ENCODE assay signal across 28 mouse cellular contexts in genomic region chr17:46946276-46946675, GRCm38 (mm10). TPM values are rescaled to one million over a fixed set of nuclear protein-coding genes. Genes with fewer than 3 reads are reported as not detected.
"Had no signal": no experiment of that assay in that cellular context is flagged by ENCODE, and none has a peak within 500 bp of the region (broad histone marks: within the 10 kb centered on the region; RNA-seq: fewer than 3 reads in every experiment).

No protein-coding gene starts in this region.

- ATAC-seq: hindbrain, embryonic 16.5 days; inflammation-experienced regulatory T-cells, adult 6 months; intestine, embryonic 15.5 days; intestine, postnatal 0 days; liver, postnatal 0 days had no signal

- DNase-seq: gastrocnemius, postnatal 10 days; gastrocnemius, postnatal 25 days; heart, adult 18-20 months; heart, postnatal 10 days; heart, postnatal 4 days; kidney, adult 18-20 months; kidney, adult 8-10 months; kidney, postnatal 10 days; kidney, postnatal 25 days; kidney, postnatal 4 days; layer of hippocampus, adult 9-11 months; layer of hippocampus, postnatal 36 days; liver; liver, embryonic 13.5 days; liver, postnatal 0 days had no signal

RNA-seq across cellular contexts. Expression of gene Prph2, which starts 36.0 kb away (rescaled TPM):
- total RNA-seq: gastrocnemius, postnatal 10 days; gastrocnemius, postnatal 25 days; gastrocnemius, postnatal 4 days; granulocyte monocyte progenitor cell, adult 5-6 weeks; heart, adult 18-20 months; heart, adult 8-10 months; heart, postnatal 10 days; heart, postnatal 25 days; heart, postnatal 4 days; layer of hippocampus, adult 2 months; layer of hippocampus, postnatal 14 days; layer of hippocampus, postnatal 36 days; left cerebral cortex, adult 18-20 months; left cerebral cortex, postnatal 14 days; left cerebral cortex, postnatal 36 days had no signal
